Mouse (Mus musculus): ENCODE results near the gene Gm20888. TPM values are rescaled to one million over a fixed set of nuclear protein-coding genes. Genes with fewer than 3 reads are reported as not detected.
"Not testable (repeated sequence)": the region's sequence is repeated elsewhere in the genome, so short reads cannot be mapped to it uniquely, and the experiment has no call there.

Gene Gm20888
- not detected in 2 replicates for polyA plus RNA-seq (2015; fragmentation: Nextera tagmentation; extraction: Ambion mirVana)

- not testable (repeated sequence) for H3K9me3 ChIP-seq; H3K27me3 ChIP-seq; H3K4me3 ChIP-seq; H3K4me1 ChIP-seq; ATAC-seq (ENCODE audit: insufficient number of reproducible peaks, low FRiP score, low TSS enrichment, low read depth); H3K36me3 ChIP-seq; H3K27ac ChIP-seq; H3K4me2 ChIP-seq; H3K9ac ChIP-seq
- WGBS: no CpG with 5 or more reads among the region's 6 CpGs
These were observed at the start of gene Gm20888 for GRCm38 (mm10) chrY:70441582-70441981. Gene Gm20888, plus strand, starts transcription at chrY:70441882.

Other genes starting within 250 kb of the Gm20888 start
- gene Gm21118, start 168.2 kb upstream of the Gm20888 start, polyA plus RNA-seq (2015; fragmentation: Nextera tagmentation; extraction: Ambion mirVana): not detected in 2 replicates
- gene Gm29423, start 138.6 kb upstream of the Gm20888 start, polyA plus RNA-seq (2015; fragmentation: Nextera tagmentation; extraction: Ambion mirVana): not detected in 2 replicates
- not detected in 2 replicates for gene Gm29644, start 138.5 kb upstream of the Gm20888 start, polyA plus RNA-seq (2015; fragmentation: Nextera tagmentation; extraction: Ambion mirVana)

All from limb, embryonic 15.5 days (tissue).